Mouse (Mus musculus) C2C12 (cell line): ENCODE measurements around the gene Gm20388.

Source experiments
- CEBPB ChIP-seq: IDR thresholded peaks from one replicate; pipeline ENCODE4 v1.6.1; 2011; ENCODE audit warnings: low read depth, mild to moderate bottlenecking, control low read depth, moderate library complexity
- CTCF ChIP-seq: IDR thresholded peaks from one replicate; pipeline ENCODE4 v1.5.1; 2011; ENCODE audit not compliant: control insufficient read depth, insufficient read depth, insufficient read length
- MAX ChIP-seq: IDR thresholded peaks from one replicate; pipeline ENCODE4 v1.6.1; 2011; ENCODE audit warnings: mild to moderate bottlenecking, control low read depth
- MYOD1 ChIP-seq: IDR thresholded peaks from one replicate; pipeline ENCODE4 v1.6.1; 2011; ENCODE audit warnings: low read depth; ENCODE audit not compliant: control insufficient read depth, insufficient read length

DNA sequence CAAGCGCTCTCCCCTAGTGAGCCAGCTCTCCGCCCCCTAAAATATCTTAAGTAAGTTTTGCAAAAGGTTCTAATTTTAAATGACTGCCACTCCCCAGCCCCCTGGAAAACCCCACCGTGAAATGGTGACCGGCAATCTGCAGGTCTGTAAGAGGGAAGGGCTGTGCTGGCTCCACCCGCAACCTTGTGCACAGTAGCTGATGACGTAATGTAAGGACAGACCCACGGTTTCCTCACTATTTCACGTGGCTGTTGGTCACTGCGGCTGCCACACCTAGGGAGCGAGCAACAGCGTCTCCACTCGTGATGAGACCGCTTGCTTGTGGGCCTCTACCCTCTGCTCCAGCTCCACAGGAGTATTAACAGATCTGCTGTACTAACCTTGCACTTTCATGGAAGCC lies 1895.5 kb downstream of the Gm20388 start:
- TF ChIP-seq CEBPB, result no peak
- TF ChIP-seq CTCF, result no peak
- TF ChIP-seq MAX, result no peak
- TF ChIP-seq MYOD1, result no peak
